Mouse (Mus musculus) small intestine, adult 2 months (tissue): ENCODE data around the gene S1pr1.

Experiments used
- CTCF ChIP-seq: fragments of 200-500 bp; IDR thresholded peaks from 2 replicates; pipeline ENCODE4 v1.5.1; 2012; ENCODE audit warnings: low read depth, mild to moderate bottlenecking, control low read depth, inconsistent platforms, low read length, moderate library complexity, mixed read lengths; ENCODE audit not compliant: insufficient replicate concordance, insufficient read length; ENCODE audit errors: extremely low read depth
- POLR2A ChIP-seq: fragments of 200-500 bp; IDR thresholded peaks from 2 replicates; pipeline ENCODE4 v1.6.1; 2012; ENCODE audit warnings: low read depth, mild to moderate bottlenecking, control low read depth, inconsistent platforms, low read length, moderate library complexity

GRCm38 (mm10) chr3:115673663-115674157, 41.2 kb downstream of the S1pr1 start:
- TF ChIP-seq CTCF: no peak
- TF ChIP-seq POLR2A: no peak
